Mouse (Mus musculus): ENCODE results near the gene Tsc2.

- TF ChIP-seq POLR2A (IDR thresholded peaks at IDR 0.05; ENCODE audit: borderline replicate concordance, extremely low read depth, low read depth, low read length) (no peak), CTCF (IDR thresholded peaks at IDR 0.05; ENCODE audit: insufficient read depth, low read length) (no peak)
These were observed 48.6 kb downstream of the Tsc2 start for GRCm38 (mm10) chr17:24583599-24584460.

Measured in lung, adult 2 months (tissue).